Mouse (Mus musculus) embryonic facial prominence, embryonic 13.5 days (tissue): ENCODE measurements around the gene Gm27021. TPM values are rescaled to one million over a fixed set of nuclear protein-coding genes. Genes with fewer than 3 reads are reported as not detected.

Experiments used
- ATAC-seq: fragments of 200-750 bp; cut with Nextera tagmentation; 2 replicates; pipeline ENCODE4 v1.8.0; 2017; ENCODE audit warnings: low read depth; ENCODE audit not compliant: insufficient number of reproducible peaks, insufficient read depth, low FRiP score, low TSS enrichment
- H3K27ac ChIP-seq: fragments of 300-500 bp; sonication (generic); 2 replicates; pipeline ENCODE4 v1.5.1; 2015; ENCODE audit warnings: moderate library complexity, mild to moderate bottlenecking, inconsistent platforms
- H3K27me3 ChIP-seq: fragments of 300-500 bp; sonication (generic); 2 replicates; pipeline ENCODE4 v1.6.1; 2015; ENCODE audit warnings: mild to moderate bottlenecking, inconsistent platforms
- H3K36me3 ChIP-seq: fragments of 300-500 bp; sonication (generic); 2 replicates; pipeline ENCODE4 v1.6.1; 2015; ENCODE audit warnings: mild to moderate bottlenecking, inconsistent platforms
- H3K4me1 ChIP-seq: fragments of 300-500 bp; sonication (generic); 2 replicates; pipeline ENCODE4 v1.6.1; 2015; ENCODE audit warnings: inconsistent platforms
- H3K4me2 ChIP-seq: fragments of 300-500 bp; sonication (generic); 2 replicates; pipeline ENCODE4 v1.6.1; 2015; ENCODE audit warnings: moderate library complexity, mild to moderate bottlenecking, inconsistent platforms
- H3K4me3 ChIP-seq: fragments of 300-500 bp; sonication (generic); 2 replicates; pipeline ENCODE4 v1.5.1; 2015; ENCODE audit warnings: mild to moderate bottlenecking, inconsistent platforms
- H3K9ac ChIP-seq: fragments of 300-500 bp; sonication (generic); 2 replicates; pipeline ENCODE4 v1.6.1; 2015; ENCODE audit warnings: mild to moderate bottlenecking, inconsistent platforms
- H3K9me3 ChIP-seq: fragments of 300-500 bp; sonication (generic); 2 replicates; pipeline ENCODE4 v1.6.1; 2016; ENCODE audit warnings: inconsistent platforms
- WGBS: fragments of 180-500 bp; shearing (Covaris S2); methylation state at CpG from one replicate; pipeline ENCODE4 v1.1.7; 2015; ENCODE audit warnings: mixed read lengths; 5-methylcytosine and 5-hydroxymethylcytosine counted together
- polyA plus RNA-seq: library from polyadenylated mRNA; unstranded; fragments of >200 nt; fragmentation: Nextera tagmentation; extraction: Ambion mirVana; gene quantifications from 2 replicates; pipeline ENCODE4 v1.2.1, GENCODE M21; 2015

The Gm27021 gene
- polyA plus RNA-seq, 1 experiment from 2014 or later = 5.9 TPM

DNA sequence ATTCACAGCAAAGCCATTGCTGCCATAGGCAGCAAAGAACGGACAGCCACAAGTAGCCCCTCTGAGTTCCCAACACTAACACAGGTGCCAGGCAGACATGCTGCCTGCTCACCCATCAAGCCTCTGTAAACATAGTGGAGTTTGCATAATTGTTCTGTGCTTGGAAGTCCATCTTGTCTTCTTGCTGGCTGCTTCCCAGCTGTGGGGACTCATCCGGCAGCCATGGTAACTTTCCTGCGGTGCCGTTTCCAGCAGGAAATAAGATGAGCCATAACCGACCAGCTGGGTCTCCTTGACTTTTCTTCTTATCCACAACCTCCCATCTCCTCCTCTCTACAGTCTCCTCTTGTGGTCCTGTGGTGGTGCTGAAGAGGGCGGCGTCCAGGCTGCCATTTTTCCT is 30.5 kb upstream of the Gm27021 start:
- H3K27me3 ChIP-seq = no peaks in the 10 kb centered on the region
- no peaks in the 10 kb centered on the region for H3K9me3 ChIP-seq
- no peak overlapping the region for H3K27ac ChIP-seq
- WGBS = 87% methylated on average over 7 of the region's 7 CpGs
- no peak overlapping the region for H3K4me2 ChIP-seq
- peaks cover 8% of the 10 kb centered on the region for H3K4me1 ChIP-seq
- H3K36me3 ChIP-seq = no peaks in the 10 kb centered on the region
- H3K9ac ChIP-seq = no peak overlapping the region
- ATAC-seq = no peak
- H3K4me3 ChIP-seq = no peak overlapping the region

DNA sequence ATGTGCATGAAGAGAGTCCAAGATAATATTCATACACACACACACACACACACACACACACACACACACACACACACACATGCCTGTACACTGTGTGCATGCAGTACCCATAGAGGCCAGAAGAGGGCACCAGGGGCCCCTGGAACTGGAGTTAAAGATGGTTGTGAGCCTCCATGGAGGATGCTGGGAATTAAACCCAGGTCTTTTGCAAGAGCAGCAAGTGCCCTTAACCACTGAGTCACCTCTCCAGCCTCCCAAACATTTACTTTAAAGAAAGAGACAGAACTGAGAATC is 30.0 kb upstream of the Gm27021 start:
- H3K27me3 ChIP-seq = no peaks in the 10 kb centered on the region
- H3K36me3 ChIP-seq = no peaks in the 10 kb centered on the region
- no peaks in the 10 kb centered on the region for H3K9me3 ChIP-seq
- H3K4me2 ChIP-seq = no peak overlapping the region
- no peak overlapping the region for H3K9ac ChIP-seq
- peaks cover 8% of the 10 kb centered on the region for H3K4me1 ChIP-seq
- no peak for ATAC-seq
- H3K27ac ChIP-seq = no peak overlapping the region
- H3K4me3 ChIP-seq = no peak overlapping the region

DNA sequence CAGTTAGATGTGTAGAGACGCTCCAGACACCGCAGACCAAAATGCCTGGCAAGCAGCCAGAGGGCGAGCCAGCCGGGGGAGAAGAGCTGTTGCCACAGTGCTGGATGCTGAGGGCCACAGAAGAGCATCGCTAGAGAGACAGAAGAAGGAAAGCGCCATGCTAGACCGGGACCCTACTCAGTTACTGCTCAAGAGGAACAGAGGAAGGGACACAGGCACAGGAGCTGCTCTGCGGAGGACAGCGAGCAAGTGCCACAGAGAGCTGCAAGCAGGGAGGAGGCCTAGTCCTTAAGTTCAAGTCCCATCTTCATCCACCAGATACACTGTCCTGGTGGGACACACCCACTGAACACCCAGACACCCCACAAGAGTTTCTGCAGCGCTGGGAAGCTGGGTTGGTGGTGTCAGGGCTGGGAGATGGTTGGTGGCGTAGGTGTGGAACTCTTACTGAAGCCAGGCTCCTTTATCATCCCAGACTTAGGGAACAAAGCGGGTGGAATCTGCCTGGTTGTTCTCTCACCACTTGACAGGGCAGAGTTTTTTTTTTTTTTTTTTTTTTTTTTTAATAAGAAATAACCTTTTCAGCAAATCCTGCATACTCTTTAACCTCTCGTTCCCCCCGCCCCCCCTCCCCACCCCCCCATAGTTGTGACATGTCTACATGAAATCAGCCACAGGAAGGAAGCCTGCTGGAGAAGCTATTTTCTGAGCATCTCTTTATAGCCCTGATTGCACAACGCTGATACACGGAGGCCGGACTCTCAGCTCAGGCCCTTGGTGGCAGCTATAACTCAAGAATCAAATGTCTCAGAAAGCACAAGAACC is 29.5 kb upstream of the Gm27021 start:
- H3K27me3 ChIP-seq = no peaks in the 10 kb centered on the region
- no peak for ATAC-seq
- H3K4me2 ChIP-seq = no peak overlapping the region
- 75% methylated on average over 17 of the region's 17 CpGs for WGBS
- no peak overlapping the region for H3K9ac ChIP-seq
- H3K4me1 ChIP-seq = peaks cover 8% of the 10 kb centered on the region
- H3K36me3 ChIP-seq = no peaks in the 10 kb centered on the region
- H3K9me3 ChIP-seq = no peaks in the 10 kb centered on the region
- no peak overlapping the region for H3K27ac ChIP-seq
- no peak overlapping the region for H3K4me3 ChIP-seq

DNA sequence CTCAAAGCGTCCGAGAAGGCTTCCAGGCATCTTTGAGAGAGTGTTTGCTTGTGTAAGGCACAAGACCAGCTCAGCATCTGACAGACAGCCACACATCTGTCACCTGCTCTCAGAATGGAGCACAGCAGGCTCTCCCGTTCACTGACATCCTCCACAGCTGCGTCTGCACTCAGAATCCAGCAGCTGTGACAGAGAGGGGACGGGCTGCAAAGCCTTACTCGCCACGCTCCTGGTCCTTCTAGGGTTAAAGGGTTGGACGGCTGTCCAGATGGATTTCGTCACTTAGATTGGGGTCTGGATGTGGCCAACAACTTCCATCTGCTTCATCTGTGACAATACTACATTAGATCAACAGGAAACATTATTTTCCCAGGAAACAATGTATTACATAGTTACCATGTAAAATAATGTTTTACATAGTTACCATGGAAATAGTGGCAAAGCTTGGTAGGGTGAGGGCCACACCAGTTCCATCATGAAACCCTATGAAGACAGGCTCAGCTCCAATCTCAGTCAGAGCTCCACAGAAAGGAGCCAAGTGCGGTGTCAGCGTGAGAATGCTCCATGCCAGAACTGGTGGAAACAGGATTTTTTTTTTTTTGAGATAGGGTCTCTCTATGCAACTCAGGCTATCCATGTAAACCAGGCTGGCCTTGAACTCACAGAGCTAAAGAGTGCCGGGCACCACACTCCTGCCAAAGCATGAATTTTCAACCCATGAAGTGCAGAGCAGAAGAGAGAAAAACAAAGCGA is 28.7 kb upstream of the Gm27021 start:
- Histone ChIP-seq H3K9ac (no peak overlapping the region), H3K27ac (no peak overlapping the region), H3K4me3 (no peak overlapping the region), H3K4me1 (peaks cover 8% of the 10 kb centered on the region), H3K27me3 (no peaks in the 10 kb centered on the region), H3K36me3 (no peaks in the 10 kb centered on the region), H3K4me2 (no peak overlapping the region), H3K9me3 (no peaks in the 10 kb centered on the region)
- WGBS = 50% methylated on average over 13 of the region's 13 CpGs
- ATAC-seq = no peak

DNA sequence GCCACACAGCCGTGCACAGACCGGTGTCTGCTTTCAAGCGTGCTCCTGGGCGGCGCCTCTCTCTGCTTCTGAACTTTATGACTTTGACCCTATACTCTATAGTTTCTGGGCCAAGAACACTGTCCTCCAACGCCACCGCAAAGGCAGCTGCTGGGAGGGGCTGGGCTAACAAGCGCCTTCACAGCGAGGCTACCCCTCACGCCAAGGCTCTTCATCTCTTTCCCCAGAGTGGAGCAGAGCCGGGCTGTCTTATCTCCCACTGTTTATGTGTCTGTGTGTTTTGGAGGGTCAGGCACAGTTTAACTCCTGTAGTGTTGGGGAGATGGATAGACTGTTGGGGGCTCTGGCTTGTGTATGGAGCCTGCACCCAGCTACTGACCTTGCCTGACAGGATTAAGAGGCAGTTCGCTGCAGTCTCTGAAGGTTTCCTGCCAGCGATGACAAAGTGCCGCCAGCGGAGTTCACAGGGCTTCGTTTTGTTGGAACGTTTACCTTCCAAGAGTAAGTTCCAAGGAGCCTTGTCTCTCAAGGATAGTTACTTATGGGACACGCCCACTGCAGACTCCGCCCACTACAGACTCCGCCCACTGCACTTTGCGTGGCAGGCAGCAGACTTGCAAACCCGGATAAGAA is 26.1 kb upstream of the Gm27021 start:
- Histone ChIP-seq H3K9me3 (no peaks in the 10 kb centered on the region), H3K4me3 (no peak overlapping the region), H3K4me1 (peaks cover 8% of the 10 kb centered on the region), H3K36me3 (no peaks in the 10 kb centered on the region), H3K27me3 (no peaks in the 10 kb centered on the region; the same call in 1 of the 2 replicates), H3K27ac (no peak overlapping the region), H3K4me2 (no peak overlapping the region), H3K9ac (no peak overlapping the region)
- WGBS = 52% methylated on average over 22 of the region's 22 CpGs
- ATAC-seq = no peak

DNA sequence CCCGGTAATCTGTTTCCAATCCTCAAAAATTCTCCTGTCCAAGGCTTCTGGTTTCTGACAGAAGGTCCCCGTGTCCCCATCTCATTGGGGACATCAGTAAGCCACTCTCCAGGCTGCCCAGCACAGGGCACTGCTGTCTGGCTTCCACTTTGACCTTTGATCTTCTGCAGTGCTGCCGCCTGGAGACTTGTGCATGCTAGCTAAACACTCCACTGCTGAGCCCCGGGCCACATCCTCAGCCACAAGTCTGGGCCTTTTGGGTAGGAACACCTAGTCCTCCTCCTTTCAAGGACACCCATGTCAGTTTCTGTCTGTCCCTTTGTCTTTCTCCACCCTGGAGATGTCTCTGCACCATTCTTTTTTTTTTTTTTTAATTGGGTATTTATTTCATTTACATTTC is 25.1 kb upstream of the Gm27021 start:
- 48% methylated on average over 4 of the region's 4 CpGs for WGBS
- Histone ChIP-seq H3K4me2 (no peak overlapping the region), H3K36me3 (no peaks in the 10 kb centered on the region), H3K9me3 (no peaks in the 10 kb centered on the region), H3K9ac (no peak overlapping the region), H3K27ac (no peak overlapping the region), H3K4me1 (peaks cover 8% of the 10 kb centered on the region), H3K4me3 (no peak overlapping the region), H3K27me3 (no peaks in the 10 kb centered on the region; the same call in 1 of the 2 replicates)
- ATAC-seq = no peak

DNA sequence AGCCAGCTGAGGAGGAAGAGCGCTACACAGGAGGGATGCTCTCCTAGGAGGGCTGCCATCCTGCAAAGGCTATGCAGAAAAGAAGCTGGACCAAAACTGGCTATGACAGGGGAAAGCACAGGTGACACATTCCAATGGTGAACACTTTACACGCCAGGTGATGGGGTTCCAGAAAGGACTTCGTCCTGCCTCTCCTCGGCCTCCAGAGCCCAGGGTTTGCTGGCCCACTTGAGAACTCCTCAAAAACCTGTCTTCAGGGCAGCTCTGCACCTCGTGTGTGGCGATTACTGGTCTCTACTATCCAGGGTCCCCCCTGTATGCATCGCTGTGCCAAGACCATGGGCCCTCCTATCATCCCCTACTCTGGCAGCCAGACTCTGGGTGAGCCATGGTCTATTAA is 20.6 kb upstream of the Gm27021 start:
- Histone ChIP-seq H3K36me3 (no peaks in the 10 kb centered on the region), H3K27ac (no peak overlapping the region), H3K4me2 (no peak overlapping the region), H3K27me3 (no peaks in the 10 kb centered on the region; the same call in 1 of the 2 replicates), H3K9me3 (no peaks in the 10 kb centered on the region), H3K9ac (no peak overlapping the region), H3K4me1 (peaks cover 30% of the 10 kb centered on the region), H3K4me3 (no peak overlapping the region)
- WGBS = 86% methylated on average over 7 of the region's 7 CpGs
- ATAC-seq = no peak

DNA sequence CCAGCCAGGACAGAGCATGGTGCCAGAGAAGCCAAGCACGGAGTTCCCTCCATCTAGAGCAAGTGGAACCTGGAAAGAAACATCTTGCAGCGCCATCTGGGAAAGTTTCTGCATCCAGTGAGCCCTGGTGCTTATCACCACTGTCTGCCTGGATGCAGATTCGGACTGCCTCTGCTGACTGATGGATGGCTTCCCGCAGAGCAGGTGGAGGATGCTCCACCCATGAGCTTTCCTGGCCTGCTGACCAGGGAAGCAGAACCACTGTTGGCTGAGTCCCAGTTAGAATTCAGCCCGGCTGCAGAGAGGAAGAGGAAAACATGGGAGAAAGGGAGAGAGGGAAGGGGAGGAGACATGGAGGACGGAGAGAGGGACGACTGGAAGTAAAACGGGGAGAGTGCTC is 19.9 kb upstream of the Gm27021 start:
- Histone ChIP-seq H3K9ac (no peak overlapping the region), H3K4me3 (no peak overlapping the region), H3K4me2 (no peak overlapping the region), H3K27me3 (peaks cover 3% of the 10 kb centered on the region; the same call in 1 of the 2 replicates), H3K4me1 (peaks cover 30% of the 10 kb centered on the region), H3K36me3 (no peaks in the 10 kb centered on the region), H3K9me3 (no peaks in the 10 kb centered on the region), H3K27ac (no peak overlapping the region)
- no peak for ATAC-seq
- whole genome bisulfite sequencing = 80% methylated on average over 8 of the region's 8 CpGs

DNA sequence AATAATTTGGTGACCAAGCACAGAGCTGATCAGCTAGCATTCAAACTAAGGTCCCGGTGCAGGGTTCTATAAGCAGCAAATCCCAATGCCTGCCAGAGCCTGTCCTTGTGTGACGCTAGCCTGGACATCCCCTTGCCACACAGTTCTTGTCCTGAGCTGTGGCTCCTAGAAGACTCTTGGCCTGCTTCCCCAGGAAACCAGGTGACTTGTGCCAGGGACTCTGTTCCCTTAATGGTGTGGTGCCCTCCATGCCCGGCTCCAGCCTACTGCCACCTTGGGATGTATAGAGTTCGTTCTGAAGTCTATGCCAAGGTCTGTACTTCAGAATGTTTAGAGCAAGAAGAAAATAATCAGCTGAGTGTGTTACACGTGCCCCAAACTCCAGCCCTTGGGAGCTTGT is 18.7 kb upstream of the Gm27021 start:
- Histone ChIP-seq H3K4me3 (no peak overlapping the region), H3K36me3 (no peaks in the 10 kb centered on the region), H3K4me2 (no peak overlapping the region), H3K27me3 (peaks cover 7% of the 10 kb centered on the region; the same call in 1 of the 2 replicates), H3K4me1 (peaks cover 30% of the 10 kb centered on the region), H3K9me3 (no peaks in the 10 kb centered on the region), H3K27ac (no peak overlapping the region), H3K9ac (no peak overlapping the region; the same call in 1 of the 2 replicates)
- no peak for ATAC-seq
- WGBS = 73% methylated on average over 5 of the region's 5 CpGs

DNA sequence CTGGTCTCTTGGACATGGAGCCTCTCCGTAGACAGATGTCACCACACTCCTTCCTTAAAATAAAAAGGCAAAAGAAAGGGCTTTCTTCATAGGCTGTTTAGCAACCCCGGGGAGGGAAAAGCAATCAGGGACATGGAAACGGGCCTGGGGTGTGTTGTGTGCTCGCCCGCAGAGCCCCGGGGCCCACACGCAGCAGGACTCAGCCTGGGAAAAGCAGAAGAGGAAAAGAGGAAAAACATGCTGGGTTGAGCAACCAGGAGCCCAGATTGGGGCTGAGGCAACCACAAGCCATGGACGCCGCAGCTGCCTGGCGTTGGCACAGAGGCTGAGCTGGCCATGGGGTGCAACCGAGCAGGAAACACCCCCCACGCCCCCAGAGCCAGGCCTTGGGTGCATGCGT is 18.2 kb upstream of the Gm27021 start:
- Histone ChIP-seq H3K9ac (peak overlapping the region; percentile 6; the same call in 1 of the 2 replicates), H3K4me2 (no peak overlapping the region), H3K27me3 (peaks cover 7% of the 10 kb centered on the region; the same call in 1 of the 2 replicates), H3K4me1 (peaks cover 30% of the 10 kb centered on the region), H3K27ac (peak overlapping the region; percentile 81), H3K9me3 (no peaks in the 10 kb centered on the region), H3K36me3 (no peaks in the 10 kb centered on the region), H3K4me3 (no peak overlapping the region)
- ATAC-seq = no peak
- 71% methylated on average over 13 of the region's 13 CpGs for WGBS

DNA sequence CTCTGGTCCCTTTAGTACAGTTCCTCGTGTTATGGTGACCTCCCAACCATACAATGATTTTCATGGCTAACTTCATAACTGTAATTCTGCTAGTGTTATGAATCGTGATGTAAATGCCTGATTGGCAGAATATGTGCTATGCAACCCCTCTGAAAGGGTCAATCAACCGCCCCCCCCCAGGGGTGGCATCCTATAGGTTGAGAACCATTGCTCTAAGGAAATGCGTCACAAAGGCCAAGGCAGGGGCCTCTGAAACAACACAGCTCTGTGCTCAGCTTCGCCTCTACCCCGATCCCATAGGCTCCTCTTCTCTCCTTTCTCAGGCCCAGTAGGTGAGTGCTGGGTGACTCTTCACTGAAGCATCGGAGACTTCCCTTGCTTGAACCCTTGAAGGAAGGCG is 17.7 kb upstream of the Gm27021 start:
- peaks cover 7% of the 10 kb centered on the region; the same call in 1 of the 2 replicates for H3K27me3 ChIP-seq
- H3K36me3 ChIP-seq = no peaks in the 10 kb centered on the region
- peak overlapping the region; percentile 81 for H3K27ac ChIP-seq
- peaks cover 30% of the 10 kb centered on the region for H3K4me1 ChIP-seq
- WGBS = 78% methylated on average over 8 of the region's 8 CpGs
- peak overlapping the region; percentile 6; the same call in 1 of the 2 replicates for H3K9ac ChIP-seq
- H3K9me3 ChIP-seq = no peaks in the 10 kb centered on the region
- ATAC-seq = no peak
- no peak overlapping the region for H3K4me3 ChIP-seq
- no peak overlapping the region for H3K4me2 ChIP-seq
